In genomic region chr2:71245416-71245815, GRCm38 (mm10) we compare ENCODE assay signal across 10 mouse cellular contexts. TPM values are rescaled to one million over a fixed set of nuclear protein-coding genes. Genes with fewer than 3 reads are reported as not detected.
DNase-seq lines count a peak whose midpoint lies in the region; ATAC-seq and TF ChIP-seq lines count a peak whose summit lies in the region.
"Had no signal": no experiment of that assay in that cellular context is flagged by ENCODE, and none has a peak within 500 bp of the region (broad histone marks: within the 10 kb centered on the region; RNA-seq: fewer than 3 reads in every experiment).

No protein-coding gene starts in this region.

- H3K27ac ChIP-seq in heart, postnatal 0 days (ENCODE audit: low read depth) = no peak overlapping the region
- H3K27ac ChIP-seq in heart, embryonic 11.5 days (ENCODE audit: low read depth, low read length) = no peak overlapping the region
- H3K27ac ChIP-seq: heart, embryonic 13.5 days had no signal

- H3K9me3 ChIP-seq in heart, postnatal 0 days (replicated peaks; ENCODE audit: control insufficient read depth, low read length) = no peaks in the 10 kb centered on the region
- H3K9me3 ChIP-seq in heart, embryonic 11.5 days (replicated peaks; ENCODE audit: control insufficient read depth, low read length) = no peaks in the 10 kb centered on the region
- H3K9me3 ChIP-seq: heart, embryonic 13.5 days had no signal

- no peak overlapping the region for H3K4me3 ChIP-seq in heart, postnatal 0 days (ENCODE audit: low read depth, low read length)
- H3K4me3 ChIP-seq in heart, embryonic 11.5 days (ENCODE audit: low read depth, low read length) = no peak overlapping the region
- H3K4me3 ChIP-seq: heart, embryonic 13.5 days had no signal

- no peaks in the 10 kb centered on the region for H3K27me3 ChIP-seq in heart, postnatal 0 days (ENCODE audit: control insufficient read depth, insufficient read depth, low read length)
- no peaks in the 10 kb centered on the region for H3K27me3 ChIP-seq in heart, embryonic 11.5 days (ENCODE audit: control insufficient read depth, insufficient read depth, low read length)
- H3K27me3 ChIP-seq: heart, embryonic 13.5 days had no signal

- no peak for DNase-seq in heart, postnatal 0 days (ENCODE audit: low spot score)
- no peak for DNase-seq in heart, adult 8-10 months (ENCODE audit: low spot score)
- DNase-seq in frontal cortex, adult 2 months (ENCODE audit: extremely low spot score in 1 of 2, low spot score in 1 of 2) = peak; percentile 46 to 57
- DNase-seq in left cerebral cortex, adult 9 months (ENCODE audit: low spot score in 2 of 2) = peak; percentile 42 to 62
- peak; percentile 63 to 78 for DNase-seq in right cerebral cortex, postnatal 10 days (ENCODE audit: low spot score in 2 of 2)
- DNase-seq in spleen, adult 12 weeks (ENCODE audit: low spot score) = no peak
- no peak for DNase-seq in natural killer cell, adult 2 months (ENCODE audit: low spot score in 2 of 2)
- DNase-seq: lung, adult 18-20 months had no signal

- ATAC-seq in heart, postnatal 0 days (ENCODE audit: insufficient read depth, low read depth) = no peak
- ATAC-seq in heart, embryonic 11.5 days (replicated peaks; ENCODE audit: insufficient number of reproducible peaks, low FRiP score, low TSS enrichment) = no peak

- no peaks in the 10 kb centered on the region for H3K4me1 ChIP-seq in heart, postnatal 0 days (ENCODE audit: control insufficient read depth, insufficient read depth)
- no peaks in the 10 kb centered on the region for H3K4me1 ChIP-seq in heart, embryonic 11.5 days (ENCODE audit: control insufficient read depth, insufficient read depth, low read length)
- H3K4me1 ChIP-seq: heart, embryonic 13.5 days had no signal

- no peak overlapping the region for H3K9ac ChIP-seq in heart, postnatal 0 days (replicated peaks; ENCODE audit: low read depth, low read length)
- H3K9ac ChIP-seq in heart, embryonic 11.5 days (ENCODE audit: low read depth, low read length) = no peak overlapping the region
- H3K9ac ChIP-seq: heart, embryonic 13.5 days had no signal

- no peak overlapping the region for H3K4me2 ChIP-seq in heart, postnatal 0 days (ENCODE audit: low read depth, low read length)
- H3K4me2 ChIP-seq in heart, embryonic 11.5 days = no peak overlapping the region
- H3K4me2 ChIP-seq: heart, embryonic 13.5 days had no signal

- TF ChIP-seq CTCF in heart, postnatal 0 days (IDR thresholded peaks at IDR 0.05; ENCODE audit: low read depth) = 0 out of 2 replicates have a peak, but pooled peaks have one; percentile 10

- 63% methylated on average over 3 of the region's 3 CpGs for WGBS in heart, postnatal 0 days
- WGBS in heart, embryonic 11.5 days (ENCODE audit: insufficient replicate concordance) = 93% methylated on average over 3 of the region's 3 CpGs

- TF ChIP-seq EP300 in heart, postnatal 0 days (IDR thresholded peaks at IDR 0.05; ENCODE audit: low read depth) = no peak

- H3K36me3 ChIP-seq in heart, postnatal 0 days (replicated peaks; ENCODE audit: control insufficient read depth, insufficient read depth, low read length) = peaks cover 43% of the 10 kb centered on the region
- H3K36me3 ChIP-seq in heart, embryonic 11.5 days (ENCODE audit: control insufficient read depth, insufficient read depth, low read length) = no peaks in the 10 kb centered on the region

RNA-seq across cellular contexts. Expression of gene Dync1i2, which starts 33.9 kb away (rescaled TPM):
- total RNA-seq in heart, postnatal 0 days (2014; rRNA removed; ENCODE audit: low replicate concordance) = 48.5 and 53.7 TPM in 2 replicates
- polyA plus RNA-seq in heart, postnatal 0 days (2015; fragmentation: Nextera tagmentation; extraction: Ambion mirVana) = 55.6 and 57.4 TPM in 2 replicates
- total RNA-seq in heart, adult 8-10 months (2022) = 10 to 100 TPM; 53.5 to 61.3 (median 59.5) TPM
- 163 and 175 TPM in 2 replicates for polyA plus RNA-seq in frontal cortex, adult 2 months (2012; rRNA removed)
- polyA plus RNA-seq in heart, embryonic 11.5 days (2014; fragmentation: Nextera tagmentation; extraction: Ambion mirVana) = 78.5 and 105 TPM in 2 replicates

Comparison
In these comparisons a context has a peak if more than half of its experiments do, and no peak if none do; other contexts are left out.
1. DNase-seq: peak in frontal cortex, adult 2 months (2 of 2), left cerebral cortex, adult 9 months (2 of 2) and right cerebral cortex, postnatal 10 days (2 of 2); none in heart, postnatal 0 days (single experiment), heart, adult 8-10 months (single experiment), spleen, adult 12 weeks (single experiment) and natural killer cell, adult 2 months (0 of 2).